Mouse (Mus musculus) ES-Bruce4 (cell line): ENCODE results near the gene Gjb2.

Experiments used
- CTCF ChIP-seq: IDR thresholded peaks from one replicate; pipeline ENCODE4 v1.8.1; 2011; ENCODE audit warnings: low read depth, low read length
- EP300 ChIP-seq: IDR thresholded peaks from 2 replicates; pipeline ENCODE4 v1.6.1; 2011; ENCODE audit warnings: low read depth, low read length; ENCODE audit not compliant: insufficient read depth
- POLR2A ChIP-seq: IDR thresholded peaks from one replicate; pipeline ENCODE4 v1.8.1; 2011; ENCODE audit warnings: low read length; ENCODE audit not compliant: insufficient read depth

GRCm38 (mm10) chr14:57101623-57102022, 2.9 kb downstream of the Gjb2 start:
- TF ChIP-seq CTCF = no peak
- TF ChIP-seq EP300 = no peak
- no peak for TF ChIP-seq POLR2A
